Mouse (Mus musculus) testis, adult 2 months (tissue): Measurements from ENCODE around the gene Cpsf7. TPM values are rescaled to one million over a fixed set of nuclear protein-coding genes. Genes with fewer than 3 reads are reported as not detected.

Experiments used
- H3K27ac ChIP-seq: fragments of 200-500 bp; 2 replicates; pipeline ENCODE4 v1.5.1; 2012; ENCODE audit warnings: low read depth, low read length; ENCODE audit not compliant: control insufficient read depth, insufficient read depth
- H3K27me3 ChIP-seq: fragments of 200-500 bp; 2 replicates; pipeline ENCODE4 v1.6.1; 2012; ENCODE audit warnings: mild to moderate bottlenecking, low read length, moderate library complexity; ENCODE audit not compliant: control insufficient read depth, insufficient read depth
- H3K36me3 ChIP-seq: fragments of 200-500 bp; 2 replicates; pipeline ENCODE4 v1.6.1; 2012; ENCODE audit warnings: mild to moderate bottlenecking, low read length; ENCODE audit not compliant: control insufficient read depth, insufficient read depth
- H3K4me1 ChIP-seq: fragments of 200-500 bp; 2 replicates; pipeline ENCODE4 v1.6.1; 2012; ENCODE audit warnings: low read length; ENCODE audit not compliant: control insufficient read depth, insufficient read depth
- H3K4me3 ChIP-seq: fragments of 200-500 bp; 2 replicates; pipeline ENCODE4 v1.5.1; 2012; ENCODE audit warnings: low read depth, mild to moderate bottlenecking, low read length, moderate library complexity, mixed read lengths; ENCODE audit not compliant: control insufficient read depth
- CTCF ChIP-seq: fragments of 200-500 bp; IDR thresholded peaks from 2 replicates; pipeline ENCODE4 v1.5.1; 2012; ENCODE audit warnings: low read depth, mild to moderate bottlenecking, inconsistent platforms, low read length, moderate library complexity; ENCODE audit not compliant: control insufficient read depth, insufficient read depth, insufficient replicate concordance
- POLR2A ChIP-seq: fragments of 200-500 bp; IDR thresholded peaks from 2 replicates; pipeline ENCODE4 v1.6.1; 2012; ENCODE audit warnings: low read depth, mild to moderate bottlenecking, inconsistent platforms, low read length, moderate library complexity; ENCODE audit not compliant: control insufficient read depth
- polyA plus RNA-seq: library from polyadenylated mRNA; depleted of rRNA; stranded (reverse); fragments of >200 nt; gene quantifications from 2 replicates; pipeline ENCODE4 v1.2.3, GENCODE M21; 2012; rRNA removed

The Cpsf7 gene
- polyA plus RNA-seq, 1 experiment = 33.1 TPM

- Histone ChIP-seq H3K27me3 (no peaks in the 10 kb centered on the region), H3K27ac (no peak overlapping the region), H3K4me1 (no peaks in the 10 kb centered on the region), H3K4me3 (no peak overlapping the region), H3K36me3 (peaks cover 2% of the 10 kb centered on the region)
- TF ChIP-seq POLR2A = no peak
- no peak for TF ChIP-seq CTCF
Observed at GRCm38 (mm10) chr19:10591659-10592377, 66.8 kb downstream of the Cpsf7 start.

Other genes with a start within 250 kb of the Cpsf7 start
- gene Dagla, start 220.4 kb upstream of the Cpsf7 start, polyA plus RNA-seq = 1.7 and 1.8 TPM in 2 replicates
- gene Syt7, start 136.2 kb upstream of the Cpsf7 start, polyA plus RNA-seq = 10.9 and 11.0 TPM in 2 replicates
- 27.1 and 28.9 TPM in 2 replicates for gene Lrrc10b, start 67.8 kb upstream of the Cpsf7 start, polyA plus RNA-seq
- gene Ppp1r32, start 42.3 kb upstream of the Cpsf7 start, polyA plus RNA-seq = 398 and 401 TPM in 2 replicates
- gene Sdhaf2, start 876 bp downstream of the Cpsf7 start, polyA plus RNA-seq = 11.6 and 16.6 TPM in 2 replicates
- gene Tmem216, start 31.0 kb downstream of the Cpsf7 start, polyA plus RNA-seq = 37.4 and 39.5 TPM in 2 replicates
- 27.0 and 34.2 TPM in 2 replicates for gene Cyb561a3, start 51.9 kb downstream of the Cpsf7 start, polyA plus RNA-seq
- 18.3 and 24.5 TPM in 2 replicates for gene Tmem138, start 52.1 kb downstream of the Cpsf7 start, polyA plus RNA-seq
- gene Ddb1, start 80.1 kb downstream of the Cpsf7 start, polyA plus RNA-seq = 91.2 and 95.5 TPM in 2 replicates
- 166 and 174 TPM in 2 replicates for gene Tkfc, start 80.4 kb downstream of the Cpsf7 start, polyA plus RNA-seq
- gene Vwce, start 108.9 kb downstream of the Cpsf7 start, polyA plus RNA-seq = 1.3 and 2.2 TPM in 2 replicates
- 0.10 and 0.20 TPM in 2 replicates for gene Pga5, start 152.8 kb downstream of the Cpsf7 start, polyA plus RNA-seq
- 29.0 and 33.6 TPM in 2 replicates for gene Vps37c, start 163.5 kb downstream of the Cpsf7 start, polyA plus RNA-seq
- gene Cd5, start 213.7 kb downstream of the Cpsf7 start, polyA plus RNA-seq = 0.06 and 0.18 TPM in 2 replicates